Mouse (Mus musculus): ENCODE measurements around the gene Tbata. TPM values are rescaled to one million over a fixed set of nuclear protein-coding genes. Genes with fewer than 3 reads are reported as not detected.

Gene Tbata
- 2.1 and 2.6 TPM in 2 replicates for polyA plus RNA-seq (2012; rRNA removed)

DNA sequence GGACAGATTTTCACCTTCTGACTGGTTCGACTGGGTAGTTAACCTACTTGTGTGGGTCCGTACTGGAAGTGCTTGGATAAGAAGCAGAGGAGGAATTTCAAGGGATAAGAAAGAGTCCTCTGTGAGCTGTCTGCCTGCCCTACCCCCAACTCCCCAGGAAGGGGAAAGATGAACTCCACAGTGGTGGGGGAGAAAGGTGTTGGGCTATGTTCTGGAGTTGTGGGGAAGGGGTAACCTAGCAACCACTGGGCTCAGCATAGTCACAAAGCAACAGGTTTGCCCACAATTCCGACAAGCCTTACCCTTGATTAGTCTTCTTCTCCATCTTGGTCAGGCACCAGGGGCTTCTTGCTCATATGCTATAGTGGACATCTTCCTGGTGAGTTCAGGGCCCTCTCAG, at the start of gene Tbata:
Gene Tbata, plus strand, starts transcription at position 301 of the 400 bp plus-strand sequence.
- no peak for DNase-seq (ENCODE audit: low read depth)

DNA sequence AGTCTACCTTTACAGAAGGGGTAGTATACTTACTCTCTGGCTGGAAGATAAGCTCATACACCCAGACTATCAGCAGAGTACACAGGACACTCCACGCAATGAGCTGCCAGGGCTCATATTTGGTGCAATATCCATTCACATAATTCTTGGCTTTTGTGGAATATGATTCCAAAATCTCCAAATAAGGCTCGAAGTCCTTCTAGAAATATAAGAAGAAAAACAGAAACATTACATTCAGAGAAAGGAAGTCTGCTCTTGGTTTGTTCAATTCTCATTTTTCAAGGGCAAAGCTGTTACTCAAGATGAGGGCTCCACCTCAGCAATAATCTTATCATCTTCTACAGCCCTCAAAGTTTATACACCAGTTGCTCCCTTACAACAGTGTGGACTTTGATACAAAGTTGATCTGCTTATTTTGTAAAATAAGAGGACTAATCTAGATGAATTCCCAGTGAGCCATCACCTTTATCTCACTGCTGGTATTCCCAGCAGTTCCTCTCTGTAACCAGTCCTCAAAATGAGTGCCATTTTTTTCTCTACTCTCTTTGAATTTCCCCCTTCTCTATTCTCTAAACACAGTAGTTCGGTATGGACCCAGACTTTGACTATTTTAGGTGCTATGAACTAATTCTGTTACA, 48.4 kb upstream of the Tbata start:
- DNase-seq (ENCODE audit: low read depth): no peak

DNA sequence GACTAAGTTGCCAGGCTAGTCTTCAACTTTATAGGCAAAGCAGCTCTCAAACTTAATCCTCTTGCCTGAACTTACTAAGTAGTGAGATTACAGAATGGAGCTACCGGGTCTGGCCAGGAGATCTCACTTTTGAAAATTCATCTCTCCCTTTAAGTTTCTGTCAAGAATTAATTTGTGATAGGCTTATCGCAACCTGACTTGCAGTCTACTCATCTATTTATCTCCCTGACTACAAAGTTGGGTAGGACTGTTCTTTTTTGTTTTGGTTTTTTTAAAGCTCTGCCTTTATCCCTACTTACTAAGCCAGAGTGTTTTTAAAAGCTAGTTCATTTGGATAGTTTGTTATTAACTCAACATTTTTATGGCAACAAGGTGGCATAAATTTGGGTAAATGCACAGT, 47.3 kb upstream of the Tbata start:
- DNase-seq (ENCODE audit: low read depth): no peak

DNA sequence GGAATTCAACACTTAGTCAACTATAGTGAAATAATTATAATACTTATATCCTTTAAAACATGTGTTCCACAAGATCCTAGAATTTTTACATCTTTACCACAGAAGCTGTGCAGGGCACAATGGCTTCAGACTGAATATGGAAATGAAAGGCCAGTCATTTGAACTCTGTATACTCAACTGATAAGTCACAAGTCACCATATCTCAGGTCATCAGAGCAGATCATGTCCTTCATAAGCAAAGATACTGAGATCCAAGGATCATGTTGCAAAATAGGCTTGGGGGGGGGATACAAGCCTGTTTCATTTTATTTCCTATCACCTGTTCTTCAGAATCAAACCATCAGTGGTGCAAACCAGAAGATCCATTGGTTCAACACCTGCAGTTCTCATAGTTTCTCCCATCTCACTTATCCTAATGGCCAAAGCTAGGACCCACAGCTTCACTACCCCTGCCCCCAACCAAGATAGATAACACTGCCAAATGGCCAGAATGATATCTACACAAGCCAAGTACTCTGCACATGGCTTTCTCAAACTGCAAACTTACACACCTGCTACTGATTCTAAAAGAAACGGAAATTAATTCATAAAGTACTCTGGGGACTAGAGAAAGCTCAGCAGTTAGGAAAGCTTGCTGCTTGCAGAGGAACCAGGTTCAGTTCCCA, 42.9 kb upstream of the Tbata start:
- DNase-seq (ENCODE audit: low read depth): no peak

DNA sequence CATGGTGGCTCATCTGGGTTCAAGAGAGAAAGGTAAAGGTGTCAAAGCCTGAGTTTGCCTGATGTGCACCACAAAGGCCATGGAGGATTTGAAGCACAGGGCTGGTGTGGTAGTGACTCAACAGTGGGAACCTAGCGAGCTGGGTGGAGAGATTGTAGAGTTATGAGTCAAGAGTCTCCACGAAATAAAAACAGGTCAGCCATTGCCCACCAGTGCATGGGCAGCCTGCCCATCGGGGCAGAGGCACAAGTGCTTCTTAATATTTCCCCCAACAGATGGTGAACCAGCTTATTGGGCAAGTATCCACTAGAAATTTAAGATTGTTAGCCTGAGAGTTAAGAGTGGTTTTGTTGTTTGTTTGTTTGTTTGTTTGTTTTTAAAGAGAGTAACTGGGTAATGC, 40.8 kb upstream of the Tbata start:
- no peak for DNase-seq (ENCODE audit: low read depth)

DNA sequence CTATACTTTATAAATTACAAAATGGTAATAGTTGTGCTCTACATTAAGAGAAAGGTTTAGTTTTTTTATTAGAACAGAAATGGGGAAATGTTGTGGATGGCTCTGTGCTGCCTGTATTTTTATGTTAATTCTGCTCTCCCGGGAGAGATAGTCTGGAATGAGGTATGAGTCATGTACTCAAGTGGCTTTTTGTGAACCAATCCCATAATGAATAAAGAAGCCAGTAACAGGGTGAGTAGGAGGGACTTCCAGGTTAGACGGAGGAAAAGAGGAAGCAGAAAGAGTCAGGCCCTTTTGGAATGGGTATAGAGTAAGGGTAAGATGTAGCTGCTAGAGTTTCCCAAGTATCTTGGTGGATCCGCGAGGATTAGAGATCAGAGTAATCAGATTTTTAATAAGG, 37.7 kb upstream of the Tbata start:
- no peak for DNase-seq (ENCODE audit: low read depth)

DNA sequence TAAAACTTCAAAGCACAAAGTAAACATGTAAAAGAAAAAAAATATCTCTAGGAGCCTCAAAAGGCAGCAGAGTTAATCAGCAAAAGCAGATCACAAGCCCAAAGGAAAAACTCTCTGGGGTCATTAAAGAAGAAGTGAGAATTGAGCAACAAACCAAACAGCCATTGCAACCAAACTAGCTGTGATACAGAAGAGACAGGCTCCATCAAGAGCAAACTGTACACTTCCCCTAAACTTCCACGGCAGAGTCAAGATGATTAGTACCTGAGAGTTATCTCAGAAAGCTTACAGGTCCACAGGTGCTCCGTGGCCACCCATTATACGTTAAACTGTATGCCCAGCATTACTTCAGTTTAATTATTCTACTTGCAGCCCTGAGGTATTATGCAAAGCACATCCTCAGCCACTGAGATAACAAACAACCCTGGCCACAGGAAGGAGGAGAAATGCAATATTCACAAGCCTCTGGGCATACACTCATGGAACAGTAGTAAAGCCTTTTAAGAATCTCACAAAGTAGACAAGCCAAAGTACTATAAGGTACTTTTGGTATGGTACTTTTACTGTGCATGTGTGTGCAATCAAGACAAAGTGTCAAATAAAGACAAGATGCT, 36.4 kb upstream of the Tbata start:
- no peak for DNase-seq (ENCODE audit: low read depth)

DNA sequence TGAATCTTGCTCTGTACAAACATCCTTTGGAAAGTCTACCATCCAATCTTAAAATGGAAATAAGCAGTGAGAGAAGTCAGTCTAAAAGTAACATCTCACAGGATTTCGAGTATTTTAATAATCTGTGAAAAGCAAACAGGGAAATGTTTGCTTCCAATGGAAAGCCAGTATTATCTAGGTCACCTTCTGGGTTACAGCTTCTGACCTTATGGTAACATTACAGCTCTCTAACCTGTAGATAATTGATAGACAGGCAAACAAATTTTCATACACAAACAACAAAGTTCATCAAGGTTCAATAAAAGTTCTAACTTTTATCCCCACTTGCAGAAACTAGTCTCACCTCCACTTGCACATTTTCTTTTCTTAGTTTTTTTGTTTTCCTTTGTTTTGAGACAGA, 34.2 kb upstream of the Tbata start:
- no peak for DNase-seq (ENCODE audit: low read depth)

DNA sequence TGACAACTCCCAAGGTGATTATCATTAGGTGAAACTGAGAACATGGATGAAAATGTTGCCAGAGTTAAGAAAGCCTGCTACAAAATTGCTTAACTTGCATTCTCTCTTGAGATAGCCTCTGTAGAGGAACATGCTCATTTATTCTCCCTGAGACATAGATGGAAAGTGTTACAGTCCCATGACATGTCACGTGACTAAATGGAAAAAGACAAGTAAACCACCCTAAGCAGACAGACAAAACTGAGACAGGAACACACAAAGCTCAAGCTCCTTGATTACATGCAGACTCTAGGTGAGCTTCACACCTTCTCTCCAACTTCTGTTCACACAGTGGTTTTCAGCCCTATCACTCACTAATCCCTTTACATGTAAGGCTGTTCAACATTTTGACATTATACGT, 28.4 kb upstream of the Tbata start:
- no peak for DNase-seq (ENCODE audit: low read depth)

DNA sequence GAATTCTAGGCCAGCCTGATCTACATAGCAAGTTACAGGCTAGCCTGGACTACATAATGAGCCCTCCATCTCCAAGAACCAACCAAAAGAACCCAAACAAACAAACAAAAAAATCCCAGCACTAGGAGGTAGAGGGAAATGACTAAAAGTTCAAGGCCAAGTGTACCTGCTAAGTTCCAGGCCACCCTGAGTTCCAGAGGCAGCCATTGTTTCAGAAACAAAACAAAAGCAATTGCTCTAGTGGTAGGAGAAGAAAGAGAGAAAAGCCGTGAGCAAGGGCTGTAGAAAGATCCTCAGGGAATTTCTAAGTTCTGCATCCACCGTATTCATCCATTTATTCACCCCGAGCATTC, 26.0 kb upstream of the Tbata start:
- DNase-seq (ENCODE audit: low read depth): no peak

DNA sequence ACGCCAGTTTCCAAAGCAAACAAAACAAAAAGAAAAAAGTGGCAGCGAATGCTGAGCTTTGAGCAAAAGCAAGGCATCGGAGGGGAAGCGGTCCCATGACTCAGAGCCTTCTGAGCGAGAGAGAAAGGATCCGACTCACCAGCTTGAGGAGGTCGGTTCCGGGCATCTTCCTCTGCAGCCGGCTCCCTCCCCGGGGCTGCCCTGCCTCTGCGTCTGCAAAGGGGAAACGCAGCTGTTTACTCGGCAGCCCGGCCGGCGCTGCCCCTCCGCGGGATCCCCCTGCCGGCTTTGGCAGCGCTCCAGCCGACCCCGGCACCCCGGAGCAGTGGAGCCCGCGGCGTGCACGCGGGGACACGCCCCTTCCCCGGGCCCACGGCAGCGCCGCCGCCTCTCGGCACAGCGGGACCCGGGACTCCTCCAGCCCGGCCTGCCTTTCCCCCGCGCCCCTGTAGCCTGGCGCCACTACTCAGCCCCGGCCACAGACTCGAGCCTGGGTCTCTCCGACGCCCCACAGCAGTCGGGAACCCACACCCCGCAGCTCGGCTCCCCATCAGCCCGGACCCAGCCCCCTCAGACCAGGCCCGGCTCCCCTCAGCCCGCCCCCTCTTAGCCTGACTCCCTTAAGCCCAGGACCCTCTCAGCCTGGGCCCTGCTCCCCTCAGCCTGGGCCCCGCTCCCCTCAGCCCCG, 25.5 kb upstream of the Tbata start:
- no peak for DNase-seq (ENCODE audit: low read depth)

DNA sequence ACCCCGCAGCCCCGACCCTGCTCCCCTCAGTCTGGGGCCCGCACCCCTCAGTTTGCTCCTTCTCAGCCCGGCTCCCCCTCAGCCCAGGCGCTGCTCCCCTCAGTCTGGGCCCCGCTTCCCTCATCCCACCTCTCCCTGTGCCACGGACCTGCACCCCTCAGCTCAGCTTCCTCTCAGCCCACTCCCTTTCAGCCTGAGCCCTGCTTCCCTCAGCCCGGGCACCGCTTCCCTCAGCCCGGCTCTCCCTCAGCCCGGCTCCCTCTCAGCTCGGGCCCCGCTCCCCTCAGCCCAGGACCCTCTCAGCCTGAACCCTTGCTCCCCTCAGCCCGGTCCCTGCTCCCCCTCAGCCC, 25.0 kb upstream of the Tbata start:
- DNase-seq (ENCODE audit: low read depth): no peak

DNA sequence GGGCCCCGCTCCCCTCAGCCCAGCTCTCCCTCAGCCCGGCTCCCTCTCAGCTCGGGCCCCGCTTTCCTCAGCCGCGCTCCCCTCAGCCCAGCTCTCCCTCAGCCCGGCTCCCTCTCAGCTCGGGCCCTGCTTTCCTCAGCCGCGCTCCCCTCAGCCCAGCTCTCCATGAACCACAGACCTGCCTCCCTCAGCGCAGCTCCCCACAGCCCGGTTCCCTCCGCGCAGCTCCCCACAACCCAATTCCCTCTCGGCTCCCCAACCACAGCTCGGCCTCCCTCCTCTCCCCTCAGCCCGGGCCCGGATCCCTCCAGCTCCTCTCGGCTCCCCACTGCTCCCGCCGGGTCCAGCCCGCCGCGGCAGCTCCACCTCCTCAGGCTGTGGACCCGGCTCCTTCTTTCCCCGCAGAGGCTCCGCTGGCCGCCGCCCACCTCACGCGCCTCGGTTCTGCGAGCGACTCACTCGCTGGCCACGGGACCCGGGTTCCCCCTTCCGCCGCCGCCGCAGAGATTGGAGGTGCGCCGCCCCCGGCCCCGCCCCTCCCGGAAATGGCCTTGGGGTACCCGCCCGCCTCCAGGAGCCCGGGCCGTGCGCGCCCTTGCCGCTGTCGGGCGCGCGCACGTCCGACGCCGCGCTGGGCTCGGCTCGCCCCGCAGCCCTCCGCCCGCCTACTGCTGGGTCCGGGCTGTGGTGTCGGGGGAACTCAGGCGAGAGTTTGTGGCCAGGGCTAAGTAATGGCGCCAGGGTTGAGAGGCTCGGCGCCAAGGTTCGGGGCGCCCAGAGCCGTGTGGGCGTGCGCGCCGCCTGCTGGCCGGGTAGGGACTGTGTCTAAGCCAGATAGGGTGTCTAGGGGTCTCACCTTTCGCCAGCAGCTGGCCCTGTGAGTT, 24.4 kb upstream of the Tbata start, which contains the start of gene Sgpl1:
Gene Sgpl1, minus strand, starts transcription at position 547 of the 884 bp plus-strand sequence.
- no peak for DNase-seq (ENCODE audit: low read depth)

DNA sequence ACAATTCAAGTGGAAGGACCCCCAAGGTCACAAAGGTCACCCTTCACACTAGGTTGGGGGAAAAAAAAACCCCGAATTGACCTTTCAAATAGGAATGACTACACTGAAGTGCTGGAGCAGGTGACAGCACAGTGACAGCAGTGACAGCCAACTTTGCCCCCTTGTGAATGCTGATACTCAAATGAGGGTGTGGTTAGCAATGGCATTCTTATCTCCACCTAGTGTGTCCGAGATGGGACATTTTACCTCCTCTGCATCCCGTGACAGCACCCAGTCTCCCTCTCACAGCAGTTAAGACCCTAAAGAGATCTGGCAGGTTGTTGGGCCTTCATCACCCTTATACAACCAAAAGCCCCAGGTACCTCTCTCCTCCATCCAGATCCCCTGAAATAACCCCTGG, 22.3 kb upstream of the Tbata start:
- DNase-seq (ENCODE audit: low read depth): no peak

DNA sequence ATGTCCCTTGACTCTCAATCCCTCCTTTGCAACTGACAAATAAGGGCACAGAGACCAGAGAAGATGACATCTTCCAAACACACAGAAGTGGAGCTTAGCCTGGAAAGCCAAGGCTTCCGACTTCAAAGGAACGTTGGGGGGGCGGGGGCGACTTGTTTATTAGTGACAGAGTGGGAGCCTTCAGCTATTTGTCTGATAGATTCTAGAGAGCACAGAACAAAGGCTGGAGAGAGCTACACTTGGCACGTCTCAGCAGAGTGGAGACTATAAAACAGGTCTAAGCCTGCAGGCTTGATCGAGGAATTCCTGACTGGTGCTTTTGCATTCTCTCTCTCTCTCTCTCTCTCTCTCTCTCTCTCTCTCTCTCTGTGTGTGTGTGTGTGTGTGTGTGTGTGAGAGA, 21.1 kb upstream of the Tbata start:
- no peak for DNase-seq (ENCODE audit: low read depth)

DNA sequence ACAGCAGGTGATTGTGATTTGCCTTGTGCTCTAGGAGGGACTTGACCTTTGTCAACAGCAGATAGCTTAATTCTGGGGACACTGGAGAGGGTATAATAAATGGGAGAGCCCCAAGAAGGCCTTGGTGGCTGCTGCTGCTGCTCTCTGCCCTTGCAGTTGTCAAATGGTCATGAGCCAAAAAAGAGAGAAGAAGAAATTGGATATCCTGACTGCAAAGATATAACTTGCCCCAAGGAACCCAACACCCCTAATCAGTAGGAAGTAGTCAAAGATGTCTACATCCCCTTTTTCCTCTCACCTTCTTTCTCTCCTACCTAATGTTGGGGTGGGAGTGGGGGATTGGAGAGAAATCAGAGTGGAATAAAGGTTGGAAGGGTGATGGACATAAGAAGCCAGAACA, 19.6 kb upstream of the Tbata start:
- DNase-seq (ENCODE audit: low read depth): no peak

DNA sequence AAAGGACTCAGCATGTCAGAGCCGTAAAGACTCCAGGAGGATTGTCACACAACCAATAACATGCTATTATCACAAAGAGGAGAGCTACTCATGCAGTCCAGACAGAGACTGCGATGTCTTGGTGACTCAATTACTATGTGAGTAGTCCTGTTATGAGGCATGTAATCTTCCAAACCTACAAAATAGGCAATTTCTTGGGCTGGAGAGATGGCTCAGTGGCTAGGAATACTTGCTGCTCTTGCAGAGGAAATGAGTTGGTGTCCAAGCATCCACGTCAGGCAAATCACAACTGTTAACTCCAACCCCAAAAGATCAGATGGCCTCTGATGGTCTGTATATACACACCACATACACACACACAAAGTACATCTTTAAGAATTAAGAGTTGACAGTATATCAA, 16.1 kb upstream of the Tbata start:
- DNase-seq (ENCODE audit: low read depth): no peak

DNA sequence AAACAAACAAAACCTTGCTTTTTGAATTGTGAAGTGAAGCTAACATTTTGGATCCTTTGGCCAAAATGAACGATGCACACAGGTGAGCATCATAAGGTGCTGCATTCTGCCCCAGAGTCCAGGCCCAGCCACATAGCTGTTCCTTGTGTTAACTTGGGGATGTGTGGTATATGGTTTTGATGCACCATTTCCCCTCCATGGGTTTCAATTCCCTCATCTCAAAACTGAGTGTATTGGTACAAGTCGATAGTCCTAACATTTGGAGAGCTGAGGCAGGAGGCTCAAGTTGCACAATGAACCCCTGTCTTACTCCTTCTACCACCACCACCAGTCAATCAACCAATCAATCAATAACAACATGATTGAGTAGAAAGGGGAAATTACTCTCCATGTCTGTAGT, 15.3 kb upstream of the Tbata start:
- no peak for DNase-seq (ENCODE audit: low read depth)

DNA sequence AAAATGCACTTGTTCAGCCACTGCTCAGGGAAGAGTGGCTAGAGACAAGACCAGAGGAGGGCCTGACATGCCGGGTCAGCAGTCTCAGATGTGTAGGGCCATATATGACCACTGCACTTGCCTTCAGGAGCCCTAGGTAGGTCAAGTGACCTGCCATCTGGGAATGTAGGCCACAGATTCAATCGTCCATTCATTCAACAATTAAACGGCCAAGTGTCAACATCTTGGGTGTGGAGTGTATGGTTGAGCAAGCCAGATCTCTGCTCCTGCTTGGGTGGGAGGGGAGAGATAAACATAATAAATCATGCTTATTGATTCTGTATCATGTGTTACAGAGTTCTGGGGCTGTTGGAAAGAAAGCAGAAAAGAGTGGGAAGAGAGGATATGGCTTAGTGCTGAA, 13.2 kb upstream of the Tbata start:
- DNase-seq (ENCODE audit: low read depth): no peak

DNA sequence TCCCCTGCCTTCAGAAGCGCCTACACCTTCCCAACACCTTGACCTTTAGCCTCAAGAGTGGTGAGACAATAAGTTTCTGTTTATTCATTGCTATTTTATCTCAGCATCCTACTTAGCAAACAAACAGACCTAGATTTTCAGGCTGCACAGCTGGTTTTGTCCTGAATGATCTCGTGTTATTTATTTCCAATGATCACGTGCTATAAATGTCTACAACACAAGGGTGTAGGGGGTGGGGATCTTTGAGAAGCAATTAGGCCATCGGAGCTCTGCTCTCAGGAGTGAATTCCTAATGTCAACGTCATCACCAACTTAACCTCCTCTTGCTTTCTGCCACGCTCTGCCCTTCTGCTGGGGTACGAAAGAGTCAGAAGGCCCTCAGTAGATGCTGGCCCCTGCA, 11.7 kb upstream of the Tbata start:
- no peak for DNase-seq (ENCODE audit: low read depth)

DNA sequence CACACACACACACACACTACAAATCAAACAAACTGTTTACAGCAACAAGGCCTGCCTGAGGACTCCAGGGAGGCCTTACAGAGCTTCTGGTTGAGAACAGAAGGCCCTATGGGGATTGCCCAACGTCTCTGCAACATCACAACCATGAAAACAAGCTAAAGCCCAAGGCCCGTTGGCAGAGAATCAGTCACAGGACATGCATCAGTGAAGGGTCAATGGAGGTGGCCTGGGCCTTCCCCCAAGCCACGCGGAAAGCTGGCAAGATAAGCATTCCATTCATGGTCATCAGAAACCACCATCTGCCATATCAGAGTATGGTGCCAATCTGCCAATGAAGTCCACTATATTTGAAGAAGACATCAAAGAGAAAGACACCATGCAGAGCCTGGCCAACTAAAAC, 11.1 kb upstream of the Tbata start:
- no peak for DNase-seq (ENCODE audit: low read depth)

DNA sequence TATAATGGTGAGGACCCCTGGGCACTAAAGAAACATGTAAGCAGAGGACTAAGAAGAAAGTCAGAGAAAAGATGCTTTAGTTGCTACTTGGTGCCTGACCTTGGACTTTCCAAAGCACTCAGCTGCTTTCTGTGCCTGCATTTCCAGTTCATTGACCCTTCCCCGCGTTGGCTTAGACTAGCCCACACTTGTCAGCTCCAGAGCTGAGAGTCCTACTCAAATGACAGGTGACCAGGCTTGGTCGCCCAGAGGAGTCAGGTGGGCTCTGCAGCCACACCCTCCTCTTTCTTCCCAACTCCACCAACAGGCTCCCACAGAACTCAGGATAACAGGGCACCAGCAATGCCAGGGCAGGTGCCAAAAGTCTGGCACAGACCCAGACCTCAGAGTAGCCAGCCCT, 9.4 kb upstream of the Tbata start:
- DNase-seq (ENCODE audit: low read depth): no peak

Measured in gonadal fat pad, adult 2 months (tissue).